Mouse (Mus musculus) limb, embryonic 11.5 days (tissue): ENCODE results near the gene Wdr4. TPM values are rescaled to one million over a fixed set of nuclear protein-coding genes. Genes with fewer than 3 reads are reported as not detected.
"Not testable (repeated sequence)": the region's sequence is repeated elsewhere in the genome, so short reads cannot be mapped to it uniquely, and the experiment has no call there.

Experiments
- ATAC-seq: fragments of 200-750 bp; cut with Nextera tagmentation; 2 replicates; pipeline ENCODE4 v1.8.0; 2017; ENCODE audit warnings: low read depth; ENCODE audit not compliant: insufficient number of reproducible peaks, low FRiP score, low TSS enrichment
- DNase-seq: peaks from one replicate; pipeline ENCODE4 v3.0.0-alpha.2; 2015; ENCODE audit warnings: low spot score
- H3K27ac ChIP-seq: fragments of 300-500 bp; sonication (generic); replicated peaks from 2 replicates; pipeline ENCODE4 v1.5.1; 2014; ENCODE audit warnings: low read depth, mild to moderate bottlenecking, low read length
- H3K27me3 ChIP-seq: fragments of 300-500 bp; sonication (generic); 2 replicates; pipeline ENCODE4 v1.6.1; 2014; ENCODE audit warnings: mild to moderate bottlenecking, low read length, mixed read lengths; ENCODE audit not compliant: control insufficient read depth, insufficient read depth
- H3K36me3 ChIP-seq: fragments of 300-500 bp; sonication (generic); 2 replicates; pipeline ENCODE4 v1.6.1; 2014; ENCODE audit warnings: mild to moderate bottlenecking, low read length, moderate library complexity, mixed read lengths; ENCODE audit not compliant: control insufficient read depth, insufficient read depth
- H3K4me1 ChIP-seq: fragments of 300-500 bp; sonication (generic); 2 replicates; pipeline ENCODE4 v1.6.1; 2014; ENCODE audit warnings: low read length, mixed read lengths; ENCODE audit not compliant: control insufficient read depth, insufficient read depth
- H3K4me2 ChIP-seq: fragments of 300-500 bp; sonication (generic); 2 replicates; pipeline ENCODE4 v1.6.1; 2014; ENCODE audit warnings: low read depth, mild to moderate bottlenecking, moderate library complexity; ENCODE audit not compliant: severe bottlenecking
- H3K4me3 ChIP-seq: fragments of 300-500 bp; sonication (generic); 2 replicates; pipeline ENCODE4 v1.5.1; 2014; ENCODE audit warnings: low read depth, low read length
- H3K9ac ChIP-seq: fragments of 300-500 bp; sonication (generic); 2 replicates; pipeline ENCODE4 v1.6.1; 2014; ENCODE audit warnings: mild to moderate bottlenecking, low read length
- H3K9me3 ChIP-seq: fragments of 300-500 bp; sonication (generic); 2 replicates; pipeline ENCODE4 v1.6.1; 2016; ENCODE audit warnings: low read length; ENCODE audit not compliant: control insufficient read depth
- WGBS: fragments of 180-500 bp; shearing (Covaris S2); extraction: QIAGEN DNeasy Blood & Tissue Kit; methylation state at CpG from one replicate; pipeline ENCODE4 v1.1.7; 2014; 5-methylcytosine and 5-hydroxymethylcytosine counted together
- polyA plus RNA-seq: library from polyadenylated mRNA; unstranded; fragments of >200 nt; fragmentation: Nextera tagmentation; extraction: Ambion mirVana; gene quantifications from 2 replicates; pipeline ENCODE4 v1.2.1, GENCODE M21; 2014

Gene Wdr4
- polyA plus RNA-seq, 1 experiment from 2014 or later = 43.6 TPM

GRCm38 (mm10) chr17:31541460-31541831 is 21.7 kb upstream of the Wdr4 start:
- H3K27ac ChIP-seq = peak overlapping the region; percentile 58; the same call in 1 of the 2 replicates
- H3K4me1 ChIP-seq = peaks cover 8% of the 10 kb centered on the region
- H3K4me2 ChIP-seq = no peak overlapping the region
- no peaks in the 10 kb centered on the region for H3K9me3 ChIP-seq
- ATAC-seq (peak; percentile 60; the same call in 1 of the 2 replicates), DNase-seq (peak; percentile 65)
- WGBS = 24% methylated on average over 6 of the region's 6 CpGs
- H3K36me3 ChIP-seq = no peaks in the 10 kb centered on the region
- no peak overlapping the region for H3K9ac ChIP-seq
- H3K4me3 ChIP-seq = no peak overlapping the region
- no peaks in the 10 kb centered on the region for H3K27me3 ChIP-seq

GRCm38 (mm10) chr17:31540809-31541459 is 21.2 kb upstream of the Wdr4 start:
- Histone ChIP-seq H3K9ac (no peak overlapping the region), H3K4me1 (peaks cover 8% of the 10 kb centered on the region), H3K27me3 (no peaks in the 10 kb centered on the region), H3K9me3 (no peaks in the 10 kb centered on the region), H3K27ac (peak overlapping the region; percentile 84), H3K4me2 (no peak overlapping the region), H3K4me3 (no peak overlapping the region), H3K36me3 (no peaks in the 10 kb centered on the region)
- DNase-seq = peak; percentile 25
- 43% methylated on average over 4 of the region's 4 CpGs for WGBS
- 0 out of 2 replicates have a peak, but pooled peaks have one; percentile 57 for ATAC-seq

GRCm38 (mm10) chr17:31540101-31540500 is 20.3 kb upstream of the Wdr4 start:
- Histone ChIP-seq H3K36me3 (no peaks in the 10 kb centered on the region), H3K4me2 (no peak overlapping the region), H3K4me3 (no peak overlapping the region), H3K27me3 (no peaks in the 10 kb centered on the region), H3K9me3 (no peaks in the 10 kb centered on the region), H3K9ac (no peak overlapping the region), H3K27ac (peak overlapping the region; percentile 12; the same call in 1 of the 2 replicates), H3K4me1 (peaks cover 8% of the 10 kb centered on the region)
- DNase-seq (no peak), ATAC-seq (no peak)
- 69% methylated on average over 3 of the region's 3 CpGs for WGBS

DNA sequence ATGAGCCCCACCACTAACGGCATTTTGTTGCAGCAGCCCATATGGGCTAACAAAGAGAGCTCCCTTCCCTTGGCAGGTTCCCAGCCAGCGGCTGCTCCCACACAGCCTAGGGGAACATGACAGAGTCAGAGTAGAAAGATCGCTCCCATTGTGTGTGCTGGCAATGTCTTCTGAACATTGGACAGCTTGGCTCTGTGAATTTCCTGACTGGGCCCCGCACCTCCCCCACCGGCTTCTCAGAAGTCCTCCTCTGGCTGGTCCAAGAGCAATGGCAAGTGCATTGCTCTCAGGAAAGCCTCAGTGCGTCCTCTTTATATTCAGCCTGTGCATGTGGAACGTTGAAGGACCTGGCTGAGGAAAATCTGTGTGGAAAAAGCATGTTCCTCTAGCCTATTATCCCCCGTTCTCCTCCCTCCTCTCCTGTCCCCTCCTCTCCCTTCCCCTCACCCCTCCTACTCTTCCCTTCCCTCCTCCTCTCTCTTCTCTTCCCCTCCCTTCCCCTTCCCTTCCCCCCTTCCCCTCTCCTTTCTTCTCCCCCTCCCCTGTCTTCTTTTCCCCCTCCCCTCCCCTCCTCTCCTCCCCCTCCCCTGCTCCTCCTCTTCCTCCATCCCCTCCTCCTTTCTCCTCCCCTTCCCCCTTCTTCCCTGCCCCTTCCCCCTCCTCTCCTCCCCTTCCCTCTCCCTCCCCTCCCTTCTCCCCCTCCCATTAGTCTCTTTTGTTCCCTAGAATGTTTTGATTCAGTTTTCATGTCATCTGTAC is 16.3 kb upstream of the Wdr4 start:
- WGBS = 56% methylated on average over 8 of the region's 8 CpGs
- peaks cover 2% of the 10 kb centered on the region; the same call in 1 of the 2 replicates for H3K36me3 ChIP-seq
- no peaks in the 10 kb centered on the region for H3K27me3 ChIP-seq
- no peak overlapping the region for H3K4me3 ChIP-seq
- no peaks in the 10 kb centered on the region for H3K9me3 ChIP-seq
- DNase-seq = peak; percentile 28
- no peak for ATAC-seq
- 0 out of 2 replicates have a peak, but pooled peaks cover 2% of the 10 kb centered on the region for H3K4me1 ChIP-seq
- H3K27ac ChIP-seq = no peak overlapping the region; the same call in 1 of the 2 replicates
- no peak overlapping the region for H3K4me2 ChIP-seq
- H3K9ac ChIP-seq = no peak overlapping the region

GRCm38 (mm10) chr17:31535358-31535757 is 15.6 kb upstream of the Wdr4 start:
- Histone ChIP-seq H3K36me3 (peaks cover 2% of the 10 kb centered on the region; the same call in 1 of the 2 replicates), H3K9ac (no peak overlapping the region), H3K4me3 (no peak overlapping the region), H3K4me1 (no peaks in the 10 kb centered on the region), H3K27ac (no peak overlapping the region; the same call in 1 of the 2 replicates), H3K27me3 (no peaks in the 10 kb centered on the region), H3K9me3 (no peaks in the 10 kb centered on the region), H3K4me2 (no peak overlapping the region)
- ATAC-seq = no peak
- no peak for DNase-seq
- WGBS = 83% methylated on average over 4 of the region's 4 CpGs

DNA sequence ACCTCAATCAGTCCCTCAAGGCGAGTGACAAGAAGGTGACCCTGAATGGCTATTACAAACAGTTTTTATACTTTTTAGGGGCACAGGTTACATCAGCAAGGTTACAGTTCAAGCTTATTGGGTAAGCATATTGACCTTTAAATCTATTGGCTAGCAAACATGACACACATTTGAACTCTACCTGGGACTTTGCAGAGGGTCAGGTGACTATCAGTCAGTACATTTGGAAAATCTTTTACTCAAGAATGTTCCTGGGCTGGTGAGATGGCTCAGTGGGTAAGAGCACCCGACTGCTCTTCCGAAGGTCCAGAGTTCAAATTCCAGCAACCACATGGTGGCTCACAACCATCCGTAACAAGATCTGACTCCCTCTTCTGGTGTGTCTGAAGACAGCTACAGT is 12.6 kb upstream of the Wdr4 start:
- H3K9ac ChIP-seq, H3K4me3 ChIP-seq, H3K27ac ChIP-seq, ATAC-seq, H3K9me3 ChIP-seq, H3K4me2 ChIP-seq, H3K27me3 ChIP-seq, H3K4me1 ChIP-seq, DNase-seq: not testable (repeated sequence)
- H3K36me3 ChIP-seq = peaks cover 11% of the 10 kb centered on the region
- WGBS = 94% methylated on average over 3 of the region's 4 CpGs

DNA sequence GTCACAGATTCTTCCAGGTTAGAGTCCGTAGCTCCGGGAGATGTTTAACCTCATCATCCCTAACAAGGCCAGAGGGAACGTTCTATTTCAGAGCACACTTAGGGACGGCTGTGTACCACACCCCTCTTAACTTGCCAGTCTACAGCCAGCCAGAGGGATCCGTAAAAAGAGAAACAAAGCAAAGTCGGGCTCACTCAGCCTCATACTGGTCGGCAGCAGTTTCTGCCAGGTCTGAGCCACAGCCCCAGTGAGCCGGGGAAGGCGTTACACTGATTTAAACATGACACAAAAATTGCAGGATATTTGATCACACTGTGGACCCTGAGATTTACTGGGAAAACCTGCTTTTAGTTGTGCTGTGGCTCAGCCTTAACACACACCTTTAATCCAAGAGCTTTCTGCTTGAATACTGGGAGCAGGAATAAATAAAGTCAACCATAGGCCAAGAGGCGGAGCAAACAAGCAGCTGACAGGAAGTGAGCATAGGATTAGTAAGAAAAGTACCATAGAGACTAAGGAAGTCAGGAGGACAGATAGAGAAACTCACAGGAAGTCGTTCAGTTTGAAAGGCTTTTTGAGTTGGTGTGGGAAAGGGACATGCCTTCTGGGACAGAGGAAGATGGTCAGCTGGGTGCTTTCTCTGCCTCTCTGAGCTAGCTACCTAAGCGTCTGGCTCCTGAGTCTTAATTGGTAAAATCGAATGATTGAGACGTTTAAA is 11.8 kb upstream of the Wdr4 start:
- Histone ChIP-seq H3K36me3 (peaks cover 16% of the 10 kb centered on the region), H3K9ac (no peak overlapping the region), H3K4me3 (no peak overlapping the region), H3K4me2 (no peak overlapping the region), H3K4me1 (no peaks in the 10 kb centered on the region), H3K27ac (no peak overlapping the region), H3K9me3 (no peaks in the 10 kb centered on the region), H3K27me3 (no peaks in the 10 kb centered on the region)
- no peak for DNase-seq
- WGBS = 87% methylated on average over 14 of the region's 14 CpGs
- ATAC-seq = no peak

GRCm38 (mm10) chr17:31529314-31529713 is 9.5 kb upstream of the Wdr4 start:
- no peaks in the 10 kb centered on the region for H3K4me1 ChIP-seq
- ATAC-seq (no peak), DNase-seq (peak; percentile 60)
- no peak overlapping the region for H3K27ac ChIP-seq
- no peak overlapping the region for H3K4me2 ChIP-seq
- H3K4me3 ChIP-seq = no peak overlapping the region
- H3K36me3 ChIP-seq = peaks cover 16% of the 10 kb centered on the region
- H3K27me3 ChIP-seq = no peaks in the 10 kb centered on the region
- H3K9ac ChIP-seq = no peak overlapping the region
- 33% methylated on average over 15 of the region's 15 CpGs for WGBS
- H3K9me3 ChIP-seq = no peaks in the 10 kb centered on the region
